Mouse (Mus musculus) cerebellum, postnatal 10 days (tissue): ENCODE measurements around the gene Agpat3.

ENCODE experiments used
- DNase-seq, 2 experiments: peaks; one replicate each; pipeline ENCODE4 v3.0.0; 2021; ENCODE audit warnings: mixed read lengths in 2 of 2

The Agpat3 gene

DNA sequence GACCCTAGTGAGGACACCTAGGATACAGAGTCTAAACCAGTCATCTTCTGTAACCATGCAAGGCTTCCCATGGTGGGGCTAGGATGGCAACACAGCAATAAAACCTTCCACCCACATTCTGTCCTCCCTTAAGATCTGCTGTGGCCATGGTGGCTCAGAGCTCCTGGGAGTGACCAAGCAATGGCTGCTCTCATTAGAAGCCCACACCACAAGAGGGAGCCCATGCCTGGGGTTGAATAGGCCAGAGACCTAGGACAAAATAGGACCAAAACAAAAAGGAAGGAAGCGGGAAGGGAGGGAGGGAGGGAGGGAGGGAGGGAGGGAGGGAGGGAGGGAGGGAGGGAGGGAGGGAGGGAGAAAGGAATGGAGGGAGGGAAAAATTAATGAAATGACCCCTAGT is 29.5 kb downstream of the Agpat3 start:
- peak; percentile 67 to 72 for DNase-seq

DNA sequence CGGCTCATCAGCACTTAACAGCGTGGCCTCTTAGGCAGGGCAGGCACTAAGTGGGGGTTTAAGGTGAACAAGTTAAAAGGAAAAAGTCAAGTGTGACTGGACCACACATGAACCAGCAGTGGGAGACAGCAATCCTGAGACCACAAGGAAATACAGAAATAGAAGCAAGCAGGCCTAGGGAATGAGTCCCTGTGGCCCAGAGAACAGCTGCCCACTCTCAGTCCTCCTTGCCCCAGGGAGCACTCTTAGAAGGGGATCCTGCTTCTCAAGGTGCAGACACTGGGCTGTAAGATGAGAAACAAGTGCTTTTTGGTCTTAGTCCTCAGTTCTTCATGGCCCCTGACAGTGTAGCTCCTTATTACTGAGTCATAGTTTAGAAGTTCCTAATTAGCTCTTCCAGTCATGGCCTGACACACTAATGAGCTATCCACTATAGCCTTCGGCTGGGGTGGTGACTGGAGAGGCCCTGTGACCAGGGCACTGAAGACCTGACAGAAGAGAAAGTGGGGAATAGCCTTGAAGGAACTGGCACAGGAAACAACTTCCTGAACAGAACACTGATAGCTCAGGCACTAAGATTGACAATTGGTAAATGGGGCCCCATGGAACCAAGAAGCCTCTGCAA is 31.0 kb downstream of the Agpat3 start:
- DNase-seq = no peak

DNA sequence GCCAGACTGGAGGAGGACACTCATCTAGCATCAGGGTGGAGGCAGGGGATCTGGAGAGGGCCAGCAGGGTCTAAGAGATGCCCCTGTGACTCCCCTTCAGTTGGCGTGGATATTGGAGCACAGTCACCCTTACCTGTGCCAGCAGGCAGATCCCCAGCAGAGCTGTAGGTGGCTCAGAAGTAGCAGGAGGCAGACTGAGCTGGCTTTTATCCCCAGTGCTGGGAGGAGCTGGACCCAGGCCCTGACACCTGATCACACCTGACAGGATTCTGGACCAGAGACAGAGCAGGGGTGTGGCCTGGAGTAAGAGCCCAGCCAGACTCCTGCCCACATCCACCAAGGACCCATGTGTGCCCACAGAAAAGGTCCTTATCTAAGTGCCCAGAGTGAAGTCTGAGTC is 31.8 kb downstream of the Agpat3 start:
- DNase-seq = peak; percentile 77 to 85

DNA sequence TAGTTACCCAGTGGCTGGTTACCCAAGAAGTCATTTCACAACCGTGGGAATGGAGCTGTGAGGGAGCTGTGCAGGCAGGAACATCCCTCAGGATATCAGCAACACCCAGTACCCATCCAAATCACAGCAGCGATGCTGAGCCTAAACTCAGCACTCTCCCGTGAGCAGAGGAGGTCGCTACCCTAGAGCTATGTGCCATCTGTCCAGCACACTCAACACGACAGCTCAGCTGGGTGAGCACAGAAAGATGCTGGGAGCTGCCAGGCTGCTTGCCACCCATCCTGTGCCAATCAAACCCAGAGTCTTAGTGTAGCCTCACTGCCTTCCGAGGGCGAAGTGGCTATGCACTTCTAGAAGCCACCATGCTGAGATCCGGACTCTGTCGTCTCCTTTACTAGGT is 32.3 kb downstream of the Agpat3 start:
- DNase-seq = peak; percentile 64 to 76

DNA sequence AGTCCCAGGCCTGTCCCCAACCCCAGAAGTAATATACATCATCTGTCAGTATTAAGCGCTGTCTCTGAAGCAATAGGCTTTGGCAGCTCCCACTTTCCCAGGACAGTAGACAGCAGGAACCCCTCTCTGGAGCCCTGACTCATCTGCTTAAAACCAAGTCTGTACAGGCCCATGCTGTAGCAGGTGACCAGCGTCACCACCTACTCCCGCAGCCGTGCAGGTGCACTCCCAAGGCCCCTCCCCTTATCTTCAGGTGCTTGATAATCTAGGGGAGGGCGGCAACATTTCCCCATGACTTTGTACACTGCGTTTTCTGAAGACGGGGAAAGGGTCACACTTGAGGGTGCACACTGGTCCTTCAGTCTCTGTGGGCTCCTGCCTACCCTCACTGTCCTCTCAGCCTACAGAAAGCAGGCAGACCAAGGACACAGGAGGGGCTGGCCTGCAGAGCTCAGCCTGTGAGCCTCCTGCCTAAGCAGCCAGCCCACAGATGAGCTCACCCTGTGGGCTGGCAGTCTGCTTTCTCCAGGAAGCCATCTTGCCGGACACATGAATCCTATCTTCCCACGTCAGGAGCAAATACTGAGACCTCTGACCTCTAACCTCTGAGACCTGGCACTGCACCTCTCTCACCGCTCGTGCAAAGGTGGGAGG is 34.9 kb downstream of the Agpat3 start:
- DNase-seq = peak in 1 of 2 experiments; percentile 29

DNA sequence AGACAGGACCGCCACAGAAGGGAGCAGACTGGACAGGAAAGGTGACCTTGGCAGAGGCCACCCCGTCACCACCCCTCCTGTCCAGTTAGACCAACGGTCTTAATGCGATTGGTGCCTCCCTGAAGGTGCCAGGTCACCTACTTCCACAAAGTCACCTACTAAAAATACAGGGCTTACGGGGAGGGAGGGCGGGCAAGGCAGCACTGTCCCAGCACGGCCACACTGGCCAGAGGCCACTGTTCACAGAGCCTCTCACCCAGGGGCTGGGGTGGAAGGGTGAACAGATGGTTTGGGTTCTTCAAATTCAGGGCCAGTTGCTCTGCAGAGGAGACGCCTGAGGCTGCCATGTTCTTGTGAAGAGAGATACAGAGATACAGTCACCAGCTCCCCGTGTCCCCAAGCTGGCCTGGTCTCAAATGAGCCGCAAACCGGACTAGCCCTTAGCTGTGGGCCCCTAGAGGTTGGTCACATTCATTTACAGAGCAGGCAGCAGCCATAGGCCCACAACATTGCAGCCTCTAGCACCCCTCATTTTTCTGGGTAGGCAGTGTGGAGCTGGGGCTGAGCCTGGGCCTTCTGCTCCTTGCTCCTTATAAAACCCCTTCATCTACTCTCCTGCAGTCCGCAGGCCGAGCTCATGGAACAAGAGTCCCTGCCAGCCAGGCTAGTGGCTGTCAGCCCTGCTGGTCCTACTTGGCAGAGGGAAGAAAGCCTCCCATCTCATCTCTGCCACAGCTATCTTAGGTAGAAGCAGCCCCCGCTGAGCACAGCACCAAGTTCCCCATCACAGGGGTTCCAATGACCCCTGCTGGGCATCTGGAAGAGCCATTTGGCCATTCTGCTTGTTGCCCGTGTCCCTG is 35.8 kb downstream of the Agpat3 start:
- peak; percentile 69 to 73 for DNase-seq

DNA sequence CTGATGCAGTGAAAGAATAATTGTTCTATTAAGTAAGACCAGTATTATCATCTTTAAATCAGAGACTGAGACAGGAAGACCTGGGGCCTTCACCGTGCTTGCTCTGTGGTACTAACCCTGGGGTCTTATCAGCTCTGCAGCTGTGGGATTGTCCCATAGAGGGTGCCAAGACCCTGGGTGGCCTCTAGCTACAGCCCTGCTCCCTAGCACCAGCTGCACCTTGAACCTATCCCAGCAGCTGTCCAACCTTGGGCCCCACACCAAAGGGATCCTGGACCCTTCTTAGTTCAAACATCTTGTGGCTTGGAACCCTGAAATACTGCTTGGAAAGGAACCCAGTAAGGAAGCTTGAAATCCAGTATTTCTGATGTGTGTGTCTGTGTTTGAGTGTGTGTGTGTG is 37.1 kb downstream of the Agpat3 start:
- DNase-seq = no peak

DNA sequence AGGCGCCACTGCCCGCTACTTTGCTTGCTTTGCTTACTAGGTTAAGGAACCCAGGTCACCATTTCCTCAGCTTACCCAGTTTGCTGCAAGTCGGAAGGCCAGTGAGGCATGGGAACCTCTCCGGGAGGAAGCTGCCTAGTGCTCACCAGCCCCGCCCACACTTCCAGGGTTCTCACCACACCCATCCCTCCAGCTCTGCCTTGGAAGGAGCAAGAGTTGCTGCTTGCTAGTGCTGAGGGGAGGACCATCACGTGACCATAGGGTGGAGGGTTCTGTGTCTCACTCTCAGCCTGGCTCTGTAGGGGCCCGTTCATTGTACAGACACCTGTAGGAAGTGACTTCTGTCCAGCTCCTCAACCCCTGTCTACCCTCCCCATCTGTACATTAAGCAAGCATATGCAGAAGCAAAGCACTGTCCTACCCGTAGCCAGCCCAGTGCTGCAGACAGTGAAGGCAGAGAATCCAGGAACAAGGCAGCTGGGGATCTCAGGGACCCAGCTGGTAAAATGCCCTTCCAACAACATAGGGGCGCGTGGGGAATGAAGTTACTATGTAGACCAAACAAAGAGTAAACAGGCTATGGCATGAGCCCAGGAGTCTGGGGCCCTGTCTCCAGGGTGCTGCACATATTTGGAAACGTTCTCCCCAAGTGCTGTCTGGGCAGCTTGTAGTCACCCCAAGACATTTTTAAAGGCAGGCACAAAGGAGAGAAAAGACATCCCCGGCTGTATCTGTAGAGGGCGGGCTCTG is 40.2 kb downstream of the Agpat3 start:
- DNase-seq = peak in 1 of 2 experiments; percentile 34

DNA sequence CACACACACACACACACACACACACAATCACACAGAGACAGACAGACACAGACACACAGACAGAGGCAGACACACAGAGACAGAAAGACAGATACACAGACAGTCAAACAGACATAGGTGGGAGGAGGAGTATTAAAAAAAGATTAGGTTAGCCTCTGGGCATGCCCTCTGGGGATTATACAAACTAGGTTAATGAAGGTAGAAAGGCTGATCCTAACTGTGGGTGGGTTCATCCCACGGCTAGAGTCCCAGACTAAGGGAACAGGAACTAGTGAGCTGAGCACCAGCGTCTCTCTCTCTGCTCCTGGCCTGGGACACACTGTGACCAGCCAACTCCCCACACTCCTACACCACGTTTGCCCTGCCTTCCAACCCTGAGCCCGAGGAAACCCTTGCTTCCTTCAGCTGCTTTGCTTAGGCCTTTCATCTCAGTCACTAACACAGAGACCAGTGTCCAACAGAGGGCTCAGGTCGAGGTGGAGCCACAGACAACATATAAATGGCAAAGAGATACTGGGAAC is 41.5 kb downstream of the Agpat3 start:
- no peak for DNase-seq

DNA sequence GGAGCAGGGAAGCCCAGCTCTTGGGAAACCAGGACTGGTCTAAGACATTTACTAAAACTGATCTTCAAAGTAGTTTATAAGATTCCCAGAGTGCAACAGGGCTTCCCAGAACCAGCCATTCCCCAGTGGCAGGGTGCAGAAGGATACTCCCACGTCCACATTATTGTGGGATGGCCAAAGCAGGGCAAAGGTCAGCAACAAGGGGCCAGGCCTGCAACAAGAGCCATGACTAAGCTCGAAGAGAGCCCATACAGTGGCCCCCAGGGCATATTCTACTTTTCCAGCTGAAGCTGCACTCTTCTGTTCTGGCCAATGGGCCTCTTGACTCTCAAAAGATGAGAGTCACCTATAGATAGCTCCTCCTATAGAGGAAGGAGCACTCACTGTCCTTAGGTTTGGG is 43.7 kb downstream of the Agpat3 start:
- no peak for DNase-seq

DNA sequence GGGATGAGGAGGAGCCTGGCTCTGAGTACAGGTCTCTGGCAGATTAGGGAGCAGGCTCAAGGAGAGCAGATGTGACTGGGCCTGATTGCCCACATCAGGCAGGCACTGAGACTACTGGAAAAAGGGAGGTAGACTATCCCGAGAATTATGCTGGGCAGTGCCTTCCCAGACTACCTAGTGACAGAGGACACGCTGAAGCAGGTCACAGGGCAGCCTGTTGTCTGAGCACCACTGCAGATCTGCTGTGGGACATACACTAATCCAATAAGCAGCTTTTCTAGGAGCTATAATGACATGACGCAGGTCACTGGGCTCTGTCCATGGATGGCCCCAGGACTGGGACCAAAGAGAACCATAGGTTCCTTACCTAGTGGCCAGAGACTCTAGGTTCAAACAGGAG is 44.9 kb downstream of the Agpat3 start:
- no peak for DNase-seq

DNA sequence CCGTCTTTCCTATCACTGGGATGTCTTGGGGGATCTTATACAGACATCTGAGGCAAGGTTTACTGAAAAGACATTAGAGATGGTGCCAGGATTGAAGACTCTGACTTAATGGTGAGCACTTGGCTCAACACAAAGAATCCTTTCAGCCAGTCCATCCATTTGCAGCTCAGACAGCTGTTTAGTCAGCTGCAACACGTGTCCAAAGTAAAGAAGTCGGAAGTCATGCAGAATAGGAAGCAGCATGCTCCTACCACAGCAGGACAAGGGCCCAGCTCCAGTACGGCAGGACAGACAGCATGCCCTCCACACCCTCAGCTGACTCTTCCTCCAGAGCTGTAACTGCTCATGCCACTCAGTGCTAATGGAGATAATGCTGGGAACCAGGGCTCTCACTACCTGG is 46.3 kb downstream of the Agpat3 start:
- DNase-seq = no peak

DNA sequence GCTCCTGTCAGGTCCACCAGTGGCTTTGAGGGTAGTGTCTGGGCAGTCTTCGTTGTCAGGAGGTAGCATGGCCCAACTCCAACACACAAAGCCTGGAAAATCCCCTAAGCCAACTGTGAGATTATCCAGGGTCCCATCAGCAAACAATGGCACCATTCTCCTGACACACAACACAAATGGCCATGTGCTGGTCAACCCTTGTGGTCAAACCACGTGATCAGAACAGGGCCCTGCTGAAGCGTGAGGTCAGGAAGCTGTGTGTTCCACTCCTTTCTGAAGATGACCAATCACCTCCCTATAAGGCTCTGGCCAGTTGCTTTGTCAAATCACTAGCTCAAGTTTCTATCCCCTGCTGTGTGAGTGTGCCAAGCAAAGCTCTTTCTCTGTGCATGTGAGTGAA is 47.3 kb downstream of the Agpat3 start:
- DNase-seq = no peak

DNA sequence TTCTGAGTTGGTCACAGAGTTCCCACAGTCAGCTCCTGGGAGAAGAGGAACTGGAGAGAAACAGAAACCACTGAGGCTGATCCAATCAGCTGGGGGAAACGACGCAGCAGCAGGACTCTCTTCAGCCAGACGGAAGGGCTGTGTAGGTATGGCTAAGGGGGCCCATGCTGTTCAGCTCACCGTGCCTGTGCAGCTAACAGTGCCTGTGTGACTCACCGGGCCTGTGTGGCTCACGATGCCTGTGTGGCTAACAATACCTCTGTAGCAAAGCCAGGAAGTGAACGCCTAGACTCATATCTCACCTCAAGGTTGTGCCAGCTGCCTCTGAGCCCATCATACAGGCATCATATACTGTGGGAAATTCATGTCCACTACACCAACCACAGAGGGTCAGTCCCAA is 48.6 kb downstream of the Agpat3 start:
- no peak for DNase-seq

DNA sequence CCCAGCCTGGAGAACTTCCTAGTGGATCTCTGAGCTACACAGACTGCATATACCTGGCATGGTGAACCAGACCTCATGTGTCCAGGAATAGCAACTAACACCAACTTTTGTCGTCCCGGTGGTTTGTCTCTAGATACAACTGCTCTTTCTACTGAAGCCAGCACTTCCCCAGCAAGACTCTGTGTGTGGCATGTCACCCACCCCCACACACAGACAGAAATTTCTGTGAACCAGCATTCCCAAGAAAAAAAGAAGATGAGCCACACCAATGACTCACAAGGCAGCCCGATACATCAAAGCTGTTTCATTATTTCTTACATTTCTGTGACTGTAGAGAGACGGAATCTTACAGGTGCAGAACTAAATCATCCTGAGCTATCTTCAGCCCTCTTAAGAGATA is 52.2 kb downstream of the Agpat3 start:
- DNase-seq = no peak

DNA sequence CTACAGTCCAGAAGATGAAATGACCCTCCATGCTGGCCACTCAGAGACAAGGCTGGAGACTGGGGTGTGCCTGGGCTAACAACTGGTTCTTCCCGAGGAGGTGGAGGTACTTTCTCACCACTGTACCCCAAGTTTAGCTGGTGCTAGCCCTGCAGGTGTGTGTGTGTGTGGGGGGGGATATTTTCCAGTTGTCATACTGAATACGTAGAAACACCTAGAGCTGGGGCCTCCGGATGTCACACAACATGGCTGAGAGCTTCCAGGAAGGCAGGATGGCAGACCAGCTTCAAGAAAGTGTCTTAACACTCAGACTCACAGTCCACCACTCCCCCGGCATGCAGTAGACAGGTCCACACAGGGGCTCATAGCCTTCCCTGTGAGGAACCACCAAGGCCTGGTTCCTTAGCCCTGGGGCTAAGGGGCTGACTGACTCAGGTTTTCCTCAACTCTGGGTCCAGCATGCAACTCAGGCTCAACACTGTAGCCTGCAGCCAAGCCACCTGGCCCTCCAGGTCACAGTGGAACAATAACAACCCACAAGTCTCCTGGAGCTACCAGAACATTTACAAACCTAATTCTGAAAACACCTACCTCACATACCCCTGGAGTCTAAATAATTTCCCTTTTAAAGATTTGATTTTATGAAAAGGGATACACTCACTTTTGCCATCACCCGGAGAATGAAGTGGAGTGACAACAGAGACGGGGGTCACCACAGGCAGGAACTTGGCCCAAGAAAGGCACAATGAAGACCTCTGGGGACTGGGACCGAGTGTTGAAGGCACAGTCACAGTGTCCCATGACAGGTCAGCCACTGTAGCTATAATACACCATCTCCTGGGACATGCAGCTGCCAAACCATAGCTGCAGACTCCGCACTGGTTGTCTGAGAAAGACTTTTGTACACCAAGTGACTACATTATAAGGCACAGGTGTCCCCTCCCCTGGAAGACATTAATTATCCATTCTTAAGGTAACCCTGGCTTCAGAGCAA is 53.3 kb downstream of the Agpat3 start:
- DNase-seq = no peak

DNA sequence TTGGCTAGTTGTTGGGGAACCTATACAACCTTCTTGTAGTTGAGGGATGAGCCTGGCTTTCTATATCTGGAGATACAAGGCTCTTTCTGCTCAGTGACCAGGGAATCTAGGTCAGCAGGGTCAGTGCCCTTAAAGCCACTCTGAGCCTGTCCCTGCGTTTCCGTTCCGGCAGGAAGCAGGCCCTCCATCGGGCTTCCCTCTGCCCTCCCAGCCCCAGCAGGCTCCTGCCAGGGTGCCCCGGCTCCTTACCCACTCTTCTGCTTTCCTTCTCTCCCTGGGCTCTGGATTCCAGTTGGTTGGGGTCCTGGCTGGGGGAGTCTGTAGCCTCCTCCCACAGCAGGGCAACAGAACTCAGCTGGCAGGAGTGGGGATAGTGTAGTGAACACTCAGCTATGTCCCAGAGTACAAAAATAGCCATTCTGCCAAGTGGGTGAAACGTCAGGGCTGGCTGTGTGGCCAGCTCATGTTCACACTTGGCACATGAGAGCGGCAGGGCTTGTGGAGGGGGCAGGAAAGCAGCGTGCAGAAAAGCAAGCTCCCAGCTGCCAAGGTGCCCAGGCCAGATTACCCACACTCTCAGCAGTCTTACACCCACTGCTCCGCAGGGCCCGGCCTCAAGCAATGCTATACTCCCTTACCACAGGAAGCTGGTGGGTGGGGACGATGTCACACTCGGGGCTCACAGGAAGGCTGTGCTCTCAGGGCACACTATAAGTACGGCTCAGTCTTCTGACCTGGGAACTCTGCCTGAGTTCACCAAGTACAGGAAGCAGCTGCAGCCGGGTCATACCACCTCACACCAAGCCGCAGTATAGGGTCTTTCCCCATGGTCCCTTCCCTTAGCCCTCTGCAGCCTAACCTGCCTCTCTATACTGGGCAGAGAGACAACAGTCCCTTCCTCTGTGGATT is 54.5 kb downstream of the Agpat3 start:
- peak; percentile 83 to 88 for DNase-seq

DNA sequence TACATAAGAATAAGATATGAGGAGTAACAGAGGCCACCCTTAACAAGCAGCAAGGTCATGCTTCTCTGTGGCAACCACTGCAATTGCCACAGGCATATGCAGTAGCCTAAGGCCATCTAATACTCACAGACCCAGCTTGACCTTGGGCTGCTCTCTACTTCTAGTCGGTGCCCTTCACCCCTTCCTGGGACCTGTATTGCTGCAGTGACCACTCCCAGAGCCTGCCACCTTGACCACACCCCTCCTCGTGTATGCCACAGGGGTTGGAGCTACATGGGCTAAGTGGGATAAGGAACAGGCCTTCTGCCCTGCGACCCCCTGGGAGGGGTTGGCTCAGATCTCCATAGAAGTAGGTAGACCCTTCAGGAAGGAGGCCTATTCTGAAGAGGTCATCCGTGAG is 55.3 kb downstream of the Agpat3 start:
- peak; percentile 31 to 42 for DNase-seq

DNA sequence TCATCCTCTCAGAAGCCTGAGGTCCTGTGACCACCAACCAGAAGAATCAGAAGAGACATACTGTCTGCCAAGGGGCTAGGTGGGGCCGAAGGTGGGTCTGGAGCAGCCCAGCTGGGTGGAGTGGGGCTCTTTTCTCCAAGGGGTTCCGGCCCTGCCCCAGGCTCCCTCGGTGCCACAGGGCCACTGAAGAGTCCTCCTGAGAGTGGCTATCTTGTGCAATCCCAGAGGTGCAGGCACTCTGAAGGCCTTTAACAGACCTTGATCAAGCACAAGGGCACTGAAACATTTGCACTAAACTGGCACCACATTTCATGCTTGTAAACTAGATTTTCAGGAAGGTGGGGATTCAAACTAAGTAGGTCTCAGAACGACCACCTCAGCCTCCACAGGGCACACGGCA is 55.9 kb downstream of the Agpat3 start:
- no peak for DNase-seq

DNA sequence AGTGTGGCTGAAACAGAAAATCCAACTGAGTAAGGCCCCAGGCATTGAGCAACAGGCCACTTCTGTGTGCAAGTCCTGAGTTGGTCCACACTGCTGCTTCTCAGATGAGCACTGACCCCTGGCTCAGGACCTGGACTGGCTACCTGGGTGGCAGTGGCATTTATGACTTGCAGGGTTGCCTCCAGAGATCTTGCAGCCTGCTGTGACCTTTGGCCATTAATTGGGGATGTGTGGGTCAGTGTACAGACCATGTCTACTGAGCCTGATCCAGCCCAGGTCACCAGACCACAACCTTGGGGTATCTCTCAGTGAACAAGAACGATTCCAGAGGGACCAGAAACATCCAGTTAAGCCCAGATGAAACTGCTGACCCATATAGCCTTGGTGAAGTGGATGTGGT is 58.7 kb downstream of the Agpat3 start:
- no peak for DNase-seq

DNA sequence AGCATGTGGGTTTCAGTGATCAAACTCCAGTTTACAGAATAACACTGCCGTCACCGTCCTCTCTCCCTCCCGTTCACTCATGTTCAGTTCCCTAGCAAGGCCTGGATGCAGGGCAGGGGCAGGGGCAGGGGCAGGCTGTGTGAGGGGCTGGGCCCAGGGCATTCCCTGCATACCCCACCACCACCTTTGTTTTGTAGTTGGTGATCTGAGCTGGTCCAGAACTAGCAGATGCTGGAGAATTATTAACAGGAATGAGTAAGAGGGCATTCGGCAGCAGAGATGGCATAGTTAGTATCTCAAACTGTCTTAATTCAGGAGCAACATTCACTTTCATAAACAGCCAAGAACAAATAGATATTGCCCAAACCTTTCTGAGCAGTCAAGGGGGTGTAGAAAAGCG is 59.9 kb downstream of the Agpat3 start:
- no peak for DNase-seq
